Mouse (Mus musculus) hindbrain, postnatal 0 days (tissue): Measurements from ENCODE around the gene Dixdc1. TPM values are rescaled to one million over a fixed set of nuclear protein-coding genes. Genes with fewer than 3 reads are reported as not detected.
"Not testable (repeated sequence)": the region's sequence is repeated elsewhere in the genome, so short reads cannot be mapped to it uniquely, and the experiment has no call there.

ENCODE experiments used
- ATAC-seq: fragments of 200-750 bp; cut with Nextera tagmentation; 2 replicates; pipeline ENCODE4 v1.8.0; 2017; ENCODE audit warnings: mild to moderate bottlenecking, moderate TSS enrichment, moderate library complexity
- DNase-seq: peaks from one replicate; pipeline ENCODE4 v3.0.0-alpha.2; 2015; ENCODE audit warnings: low spot score
- H3K27ac ChIP-seq: fragments of 300-500 bp; sonication (generic); 2 replicates; pipeline ENCODE4 v1.5.1; 2014; ENCODE audit warnings: mild to moderate bottlenecking
- H3K27me3 ChIP-seq: fragments of 300-500 bp; sonication (generic); 2 replicates; pipeline ENCODE4 v1.6.1; 2014; ENCODE audit warnings: low read length, mixed read lengths; ENCODE audit not compliant: insufficient read depth
- H3K36me3 ChIP-seq: fragments of 300-500 bp; sonication (generic); 2 replicates; pipeline ENCODE4 v1.6.1; 2014; ENCODE audit warnings: low read length, mixed read lengths; ENCODE audit not compliant: insufficient read depth
- H3K4me1 ChIP-seq: fragments of 300-500 bp; sonication (generic); 2 replicates; pipeline ENCODE4 v1.6.1; 2014; ENCODE audit warnings: antibody characterized with exemption, low read length, mixed read lengths; ENCODE audit not compliant: insufficient read depth
- H3K4me2 ChIP-seq: fragments of 300-500 bp; sonication (generic); 2 replicates; pipeline ENCODE4 v1.6.1; 2014; ENCODE audit warnings: low read depth, mild to moderate bottlenecking, low read length, moderate library complexity, mixed read lengths
- H3K4me3 ChIP-seq: fragments of 300-500 bp; sonication (generic); 2 replicates; pipeline ENCODE4 v1.5.1; 2014; ENCODE audit warnings: low read length
- H3K9ac ChIP-seq: fragments of 300-500 bp; sonication (generic); replicated peaks from 2 replicates; pipeline ENCODE4 v1.6.1; 2014; ENCODE audit warnings: mild to moderate bottlenecking, low read length, moderate library complexity, mixed read lengths
- H3K9me3 ChIP-seq: fragments of 300-500 bp; sonication (generic); 2 replicates; pipeline ENCODE4 v1.6.1; 2016; ENCODE audit warnings: low read length, mixed read lengths
- CTCF ChIP-seq: IDR thresholded peaks from 2 replicates; pipeline ENCODE4 v1.5.1; 2016; ENCODE audit warnings: antibody characterized with exemption, control low read depth, low read depth
- WGBS: fragments of 180-500 bp; shearing (Covaris S2); extraction: QIAGEN DNeasy Blood & Tissue Kit; methylation state at CpG from one replicate; pipeline ENCODE4 v1.1.7; 2014; 5-methylcytosine and 5-hydroxymethylcytosine counted together
- polyA plus RNA-seq: library from polyadenylated mRNA; unstranded; fragments of >200 nt; fragmentation: Nextera tagmentation; extraction: Ambion mirVana; gene quantifications from 2 replicates; pipeline ENCODE4 v1.2.1, GENCODE M21; 2015
- total RNA-seq: library from RNA; depleted of rRNA; stranded (reverse); fragments of >200 nt; gene quantifications from 2 replicates; pipeline ENCODE4 v1.2.3, GENCODE M21; 2014; rRNA removed

Dixdc1 gene
- total and polyA plus RNA-seq, 2 experiments from 2014 or later = 24.4 to 40.3 TPM

DNA sequence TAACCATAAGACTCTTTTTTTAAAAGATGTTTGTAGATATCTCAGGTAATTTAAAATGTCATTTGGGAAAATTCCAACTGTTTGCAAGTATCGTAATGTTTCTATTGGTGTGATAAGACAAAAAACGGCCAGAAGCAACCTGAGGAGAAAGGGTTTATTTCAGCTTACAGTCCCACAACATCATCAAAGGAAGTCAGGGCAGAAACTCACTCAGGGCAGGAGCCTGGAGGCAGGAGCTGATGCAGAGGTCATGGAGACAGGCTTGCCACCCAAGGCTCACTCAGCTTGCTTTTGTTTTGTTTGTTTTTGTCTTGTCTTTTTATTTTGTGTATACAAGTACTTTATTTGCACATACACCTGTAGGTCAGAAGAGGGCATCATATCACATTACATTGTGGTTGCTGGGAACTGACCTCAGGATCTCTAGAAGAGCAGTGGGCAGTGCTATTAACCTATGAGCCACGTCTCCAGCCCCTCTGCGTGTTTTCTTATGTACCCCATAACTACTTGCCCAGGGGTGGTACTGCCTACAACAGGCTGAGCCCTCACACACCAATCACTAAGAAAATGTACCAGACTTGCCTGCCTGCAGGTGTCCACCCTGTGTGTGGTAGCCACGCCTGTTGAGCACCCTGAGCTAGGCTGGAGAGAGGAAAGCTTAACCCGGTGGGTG, 107.2 kb downstream of the Dixdc1 start:
- 89% methylated on average over 6 of the region's 6 CpGs for WGBS
- no peak overlapping the region for H3K9ac ChIP-seq
- no peaks in the 10 kb centered on the region for H3K4me1 ChIP-seq
- H3K27ac ChIP-seq = no peak overlapping the region
- DNase-seq (no peak), ATAC-seq (0 out of 2 replicates have a peak, but pooled peaks have one; percentile 27)
- peaks cover 28% of the 10 kb centered on the region for H3K36me3 ChIP-seq
- no peaks in the 10 kb centered on the region for H3K27me3 ChIP-seq
- H3K9me3 ChIP-seq = no peaks in the 10 kb centered on the region
- no peak overlapping the region for H3K4me3 ChIP-seq
- TF ChIP-seq CTCF = no peak
- no peak overlapping the region for H3K4me2 ChIP-seq

DNA sequence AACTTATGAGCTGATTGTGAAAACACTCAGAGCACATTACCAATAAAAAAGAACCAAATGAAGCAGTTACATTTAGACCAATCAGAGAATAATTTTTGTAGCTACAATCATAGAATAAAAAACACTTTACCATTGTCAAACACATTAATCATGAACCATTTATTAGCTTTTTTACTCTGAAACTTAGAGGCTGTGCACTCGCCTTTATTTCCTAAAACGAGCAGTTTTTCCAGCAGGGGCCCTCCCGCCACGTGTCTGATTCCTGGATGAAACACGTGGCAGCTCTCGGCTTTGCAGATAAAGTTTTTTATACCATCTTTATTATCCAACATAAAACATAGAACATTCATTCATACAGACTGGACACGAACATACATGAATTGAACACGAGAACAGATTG, 108.4 kb downstream of the Dixdc1 start:
- ATAC-seq = not testable (repeated sequence)

GRCm38 (mm10) chr9:50617794-50618330, 121.5 kb downstream of the Dixdc1 start:
- peaks cover 4% of the 10 kb centered on the region; the same call in 1 of the 2 replicates for H3K4me1 ChIP-seq
- ATAC-seq = no peak
- no peaks in the 10 kb centered on the region for H3K27me3 ChIP-seq
- H3K9me3 ChIP-seq = no peaks in the 10 kb centered on the region
- H3K9ac ChIP-seq = no peak overlapping the region
- no peak for TF ChIP-seq CTCF
- WGBS = 65% methylated on average over 9 of the region's 9 CpGs
- H3K36me3 ChIP-seq = peaks cover 16% of the 10 kb centered on the region; the same call in 1 of the 2 replicates
- H3K4me2 ChIP-seq = peak overlapping the region; percentile 75
- H3K4me3 ChIP-seq = peak overlapping the region; percentile 98
- H3K27ac ChIP-seq = no peak overlapping the region
- DNase-seq = no peak

More for the DNA sequence above, 108.4 kb downstream of the Dixdc1 start:
- WGBS = 88% methylated on average over 6 of the region's 8 CpGs
- not testable (repeated sequence) for H3K4me1 ChIP-seq, H3K27me3 ChIP-seq, H3K27ac ChIP-seq, H3K4me2 ChIP-seq, H3K4me3 ChIP-seq, DNase-seq, H3K9ac ChIP-seq, H3K9me3 ChIP-seq
- H3K36me3 ChIP-seq = peaks cover 19% of the 10 kb centered on the region

DNA sequence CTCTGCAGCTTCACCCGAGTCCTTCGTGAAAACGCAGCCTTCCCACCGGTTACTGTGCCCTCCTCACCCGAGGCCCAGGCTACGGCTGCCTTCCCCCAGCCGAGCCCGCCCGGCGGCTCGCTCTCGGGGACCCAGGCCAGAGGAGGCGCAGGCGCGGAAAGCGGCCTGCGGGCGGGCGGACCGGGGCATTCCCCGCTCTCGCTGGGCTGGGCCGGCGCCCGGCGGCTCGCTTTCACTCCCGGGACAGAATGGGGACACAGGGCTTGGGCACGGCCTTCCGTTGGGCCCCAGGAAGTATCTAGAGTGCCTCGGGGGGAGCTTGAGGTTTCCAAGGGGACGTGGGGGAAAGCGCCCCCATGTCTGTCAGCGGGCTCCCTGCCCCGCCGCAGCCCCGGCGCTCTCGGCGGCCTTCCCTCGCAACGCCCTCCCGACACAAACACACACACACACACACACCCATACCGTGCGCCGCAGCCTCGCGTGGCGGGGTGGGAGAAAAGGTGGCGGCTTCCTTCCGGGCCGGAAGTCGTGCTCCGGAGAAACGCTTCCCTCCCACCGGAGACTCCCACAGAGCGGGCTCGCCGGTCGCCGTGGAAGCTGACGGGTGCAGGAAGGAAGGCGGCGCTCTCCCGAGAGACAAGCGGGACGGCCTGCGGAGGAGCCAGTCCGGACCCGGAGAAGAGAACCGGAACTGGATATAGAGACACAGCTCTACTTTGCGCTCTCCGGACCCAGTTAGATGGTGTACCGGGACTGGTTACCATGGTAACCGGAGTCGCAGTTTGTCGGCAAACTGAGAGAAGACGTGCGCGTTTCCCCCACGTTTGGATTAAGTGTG, 122.3 kb downstream of the Dixdc1 start, which contains the start of the genes Pih1d2 and Nkapd1:
TSS of gene Pih1d2 (plus strand) at position 556 of the 838 bp plus-strand sequence.
TSS of gene Nkapd1 (minus strand) at position 699 of the 838 bp plus-strand sequence.
- H3K36me3 ChIP-seq = peaks cover 21% of the 10 kb centered on the region; the same call in 1 of the 2 replicates
- no peaks in the 10 kb centered on the region for H3K9me3 ChIP-seq
- ATAC-seq (peak; percentile 96), DNase-seq (peak; percentile 95)
- H3K9ac ChIP-seq = peak within 1 kb of the TSS; percentile 94
- peak within 1 kb of the TSS; percentile 98 for H3K4me3 ChIP-seq
- H3K27ac ChIP-seq = peak within 1 kb of the TSS; percentile 96
- H3K4me1 ChIP-seq = peaks cover 4% of the 10 kb centered on the region; the same call in 1 of the 2 replicates
- under 1% methylated on average over 80 of the region's 81 CpGs for WGBS
- H3K27me3 ChIP-seq = no peaks in the 10 kb centered on the region
- peak; percentile 34 for TF ChIP-seq CTCF
- peak within 1 kb of the TSS; percentile 75 for H3K4me2 ChIP-seq

DNA sequence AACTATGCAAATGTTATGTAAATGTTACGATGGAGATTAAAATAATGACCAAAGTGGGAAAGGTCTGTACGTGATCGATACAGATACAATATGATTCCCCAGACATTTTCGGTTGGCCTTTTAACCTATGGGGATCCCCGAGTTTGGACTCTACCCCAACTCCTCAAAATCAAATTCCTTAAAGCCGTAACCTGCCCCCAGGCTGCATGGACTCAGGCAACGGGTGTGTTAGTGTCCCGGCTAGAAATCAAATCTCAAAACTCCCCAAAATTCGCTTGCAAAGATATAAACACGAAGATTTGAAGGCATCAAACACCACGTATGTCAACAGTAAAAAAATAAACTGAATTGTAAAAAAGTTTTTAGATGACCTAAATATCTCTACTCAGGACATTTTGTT, 123.2 kb downstream of the Dixdc1 start:
- Histone ChIP-seq H3K4me2 (peak overlapping the region; percentile 75), H3K36me3 (peaks cover 21% of the 10 kb centered on the region; the same call in 1 of the 2 replicates), H3K4me3 (peak overlapping the region; percentile 98), H3K9me3 (no peaks in the 10 kb centered on the region), H3K9ac (peak overlapping the region; percentile 94), H3K27me3 (no peaks in the 10 kb centered on the region), H3K4me1 (peaks cover 4% of the 10 kb centered on the region; the same call in 1 of the 2 replicates), H3K27ac (peak overlapping the region; percentile 96; the same call in 1 of the 2 replicates)
- ATAC-seq (no peak), DNase-seq (no peak)
- 39% methylated on average over 11 of the region's 11 CpGs for WGBS
- no peak for TF ChIP-seq CTCF

Other genes with a start within 250 kb of the Dixdc1 start
- 0.37 TPM in 1 of 2 replicates, not detected in the other for gene Plet1, start 245.0 kb downstream of the Dixdc1 start, total RNA-seq
- 0.86 and 1.0 TPM in 2 replicates for gene Plet1, start 245.0 kb downstream of the Dixdc1 start, polyA plus RNA-seq
- gene Pts, start 210.8 kb downstream of the Dixdc1 start, total RNA-seq = 65.7 and 86.8 TPM in 2 replicates
- gene Pts, start 210.8 kb downstream of the Dixdc1 start, polyA plus RNA-seq = 114 and 115 TPM in 2 replicates
- gene Il18, start 184.7 kb downstream of the Dixdc1 start, total RNA-seq = 17.2 and 21.7 TPM in 2 replicates
- gene Il18, start 184.7 kb downstream of the Dixdc1 start, polyA plus RNA-seq = 38.0 and 39.5 TPM in 2 replicates
- 0.21 and 0.72 TPM in 2 replicates for gene Bco2, start 184.3 kb downstream of the Dixdc1 start, total RNA-seq
- gene Bco2, start 184.3 kb downstream of the Dixdc1 start, polyA plus RNA-seq = 0.48 and 0.64 TPM in 2 replicates
- gene Tex12, start 178.2 kb downstream of the Dixdc1 start, total RNA-seq = not detected in 2 replicates
- 0.21 and 0.34 TPM in 2 replicates for gene Tex12, start 178.2 kb downstream of the Dixdc1 start, polyA plus RNA-seq
- gene Sdhd, start 135.7 kb downstream of the Dixdc1 start, total RNA-seq = 217 and 251 TPM in 2 replicates
- 355 and 363 TPM in 2 replicates for gene Sdhd, start 135.7 kb downstream of the Dixdc1 start, polyA plus RNA-seq
- gene Timm8b, start 135.6 kb downstream of the Dixdc1 start, total RNA-seq = 131 and 165 TPM in 2 replicates
- 442 and 445 TPM in 2 replicates for gene Timm8b, start 135.6 kb downstream of the Dixdc1 start, polyA plus RNA-seq
- 1.2 and 2.6 TPM in 2 replicates for gene Pih1d2, start 122.2 kb downstream of the Dixdc1 start, total RNA-seq
- gene Pih1d2, start 122.2 kb downstream of the Dixdc1 start, polyA plus RNA-seq = 5.5 and 7.7 TPM in 2 replicates
- gene Nkapd1, start 122.1 kb downstream of the Dixdc1 start, total RNA-seq = 10.7 and 15.0 TPM in 2 replicates
- 20.2 and 21.2 TPM in 2 replicates for gene Nkapd1, start 122.1 kb downstream of the Dixdc1 start, polyA plus RNA-seq
- 72.2 and 77.4 TPM in 2 replicates for gene Dlat, start 79.7 kb downstream of the Dixdc1 start, total RNA-seq
- 65.1 and 69.2 TPM in 2 replicates for gene Dlat, start 79.7 kb downstream of the Dixdc1 start, polyA plus RNA-seq
- gene 2310030G06Rik, start 7.0 kb upstream of the Dixdc1 start, total RNA-seq = 0.79 and 2.4 TPM in 2 replicates
- gene 2310030G06Rik, start 7.0 kb upstream of the Dixdc1 start, polyA plus RNA-seq = 2.7 and 3.0 TPM in 2 replicates
- 8.7 and 9.1 TPM in 2 replicates for gene Cryab, start 11.8 kb upstream of the Dixdc1 start, total RNA-seq
- 31.2 and 31.4 TPM in 2 replicates for gene Cryab, start 11.8 kb upstream of the Dixdc1 start, polyA plus RNA-seq
- 5.4 TPM in 1 of 2 replicates, not detected in the other for gene Hspb2, start 12.8 kb upstream of the Dixdc1 start, total RNA-seq
- gene Hspb2, start 12.8 kb upstream of the Dixdc1 start, polyA plus RNA-seq = 2.2 and 2.9 TPM in 2 replicates
- gene Fdxacb1, start 28.7 kb upstream of the Dixdc1 start, total RNA-seq = 8.9 and 11.7 TPM in 2 replicates
- gene Fdxacb1, start 28.7 kb upstream of the Dixdc1 start, polyA plus RNA-seq = 9.6 and 12.0 TPM in 2 replicates
- 92.7 and 94.0 TPM in 2 replicates for gene Alg9, start 35.5 kb upstream of the Dixdc1 start, total RNA-seq
- 46.4 and 49.9 TPM in 2 replicates for gene Alg9, start 35.5 kb upstream of the Dixdc1 start, polyA plus RNA-seq
- 39.1 and 42.3 TPM in 2 replicates for gene 1110032A03Rik, start 36.0 kb upstream of the Dixdc1 start, total RNA-seq
- gene 1110032A03Rik, start 36.0 kb upstream of the Dixdc1 start, polyA plus RNA-seq = 66.2 and 75.0 TPM in 2 replicates
- gene Ppp2r1b, start 105.8 kb upstream of the Dixdc1 start, total RNA-seq = 18.8 and 23.5 TPM in 2 replicates
- 31.4 and 32.8 TPM in 2 replicates for gene Ppp2r1b, start 105.8 kb upstream of the Dixdc1 start, polyA plus RNA-seq